Mouse (Mus musculus): ENCODE results near the gene Cd5. TPM values are rescaled to one million over a fixed set of nuclear protein-coding genes. Genes with fewer than 3 reads are reported as not detected.

The Cd5 gene
- polyA plus RNA-seq, 1 experiment: 0.04 TPM

DNA sequence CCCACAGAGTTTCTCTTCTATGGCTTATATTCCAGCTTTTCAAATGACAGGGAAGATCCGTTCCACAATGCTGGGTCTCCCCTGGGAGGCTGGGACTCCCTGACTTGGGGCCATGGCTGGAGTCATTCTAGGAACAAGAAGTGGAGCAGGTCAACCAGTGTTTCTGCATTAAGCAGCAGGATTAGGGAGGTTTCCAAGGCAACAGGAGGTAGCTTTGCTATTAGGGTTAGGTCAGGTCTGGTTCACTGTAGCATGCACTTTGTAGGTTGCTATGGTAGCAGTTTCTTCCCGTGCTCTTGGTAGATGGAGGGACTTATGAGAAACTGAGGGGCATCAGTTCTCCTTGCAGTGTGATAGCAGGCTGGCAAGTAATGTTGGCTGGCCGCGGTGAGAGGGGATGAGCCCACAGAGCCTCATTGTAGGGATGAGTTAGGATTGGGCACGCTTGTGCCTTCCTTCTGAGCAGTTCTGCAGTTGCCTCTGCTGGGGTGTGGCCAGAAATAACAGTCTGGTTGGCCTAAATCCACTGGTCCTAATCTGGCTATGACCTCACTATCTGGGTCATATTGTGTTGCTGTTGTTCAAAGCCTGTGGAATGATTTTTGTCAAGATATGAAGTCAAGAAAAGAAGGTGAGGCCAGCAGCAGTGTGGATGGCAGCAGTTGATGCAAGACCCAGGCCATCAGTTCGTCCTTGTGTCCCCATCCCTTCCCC lies 37.6 kb downstream of the Cd5 start:
- TF ChIP-seq MYOG (IDR thresholded peaks at IDR 0.05; ENCODE audit: control insufficient read depth, extremely low read depth, insufficient read length): no peak
- no peak for TF ChIP-seq USF1 (IDR thresholded peaks at IDR 0.05; ENCODE audit: low read depth)
- no peak for TF ChIP-seq MYOD1 (IDR thresholded peaks at IDR 0.05; ENCODE audit: control insufficient read depth, insufficient read length, low read depth)
- no peak for TF ChIP-seq FOSL1 (IDR thresholded peaks at IDR 0.05; ENCODE audit: insufficient read depth, low read length, poor library complexity, severe bottlenecking)
- TF ChIP-seq CTCF (IDR thresholded peaks at IDR 0.05; ENCODE audit: control insufficient read depth, insufficient read depth, insufficient read length): no peak
- TF ChIP-seq MAX (IDR thresholded peaks at IDR 0.05): no peak
- TF ChIP-seq CEBPB (IDR thresholded peaks at IDR 0.05; ENCODE audit: low read depth): no peak

DNA sequence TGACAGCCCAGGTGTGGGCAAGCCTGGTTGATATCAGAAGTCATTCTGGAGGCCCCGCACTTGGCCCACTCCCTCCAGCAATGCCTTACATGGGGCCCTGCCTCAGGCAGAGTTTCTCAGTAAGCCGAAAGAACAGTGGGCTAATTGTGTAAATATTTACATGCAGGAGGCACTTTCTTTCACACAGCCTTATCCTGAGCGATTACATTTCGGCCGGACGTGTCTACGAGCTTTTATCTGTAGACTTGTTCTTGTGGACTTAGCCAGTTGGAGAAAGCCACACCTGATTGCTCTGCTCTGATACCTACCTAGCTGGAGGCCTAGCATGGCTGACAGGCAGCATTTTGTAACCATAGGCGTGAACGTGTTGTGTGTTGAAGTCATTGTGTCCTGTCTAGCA lies 39.0 kb downstream of the Cd5 start:
- H3K27me3 ChIP-seq (ENCODE audit: control insufficient read depth, insufficient read depth, insufficient read length): no peaks in the 10 kb centered on the region
- no peaks in the 10 kb centered on the region for H3K36me3 ChIP-seq (ENCODE audit: control insufficient read depth, insufficient read depth)
- TF ChIP-seq MAX (IDR thresholded peaks at IDR 0.05): no peak
- no peak for TF ChIP-seq MYOG (IDR thresholded peaks at IDR 0.05; ENCODE audit: control insufficient read depth, extremely low read depth, insufficient read length)
- TF ChIP-seq CEBPB (IDR thresholded peaks at IDR 0.05; ENCODE audit: low read depth): no peak
- TF ChIP-seq CTCF (IDR thresholded peaks at IDR 0.05; ENCODE audit: control insufficient read depth, insufficient read depth, insufficient read length): no peak
- no peak for TF ChIP-seq MYOD1 (IDR thresholded peaks at IDR 0.05; ENCODE audit: control insufficient read depth, insufficient read length, low read depth)
- no peak for TF ChIP-seq USF1 (IDR thresholded peaks at IDR 0.05; ENCODE audit: low read depth)
- no peak for TF ChIP-seq FOSL1 (IDR thresholded peaks at IDR 0.05; ENCODE audit: insufficient read depth, low read length, poor library complexity, severe bottlenecking)
- no peak overlapping the region for H3ac ChIP-seq (ENCODE audit: control insufficient read depth, insufficient read length, low read depth)
- H3K79me3 ChIP-seq (ENCODE audit: low read depth): peaks cover 77% of the 10 kb centered on the region
- H3K79me2 ChIP-seq (ENCODE audit: control insufficient read depth, insufficient read depth): peaks cover 100% of the 10 kb centered on the region
- H3K4me3 ChIP-seq (ENCODE audit: insufficient read depth, poor library complexity, severe bottlenecking): no peak overlapping the region

More for the DNA sequence above, 37.6 kb downstream of the Cd5 start:
- peaks cover 71% of the 10 kb centered on the region for H3K79me3 ChIP-seq (ENCODE audit: low read depth)
- H3K4me3 ChIP-seq (ENCODE audit: insufficient read depth, poor library complexity, severe bottlenecking): no peak overlapping the region
- H3K36me3 ChIP-seq (ENCODE audit: control insufficient read depth, insufficient read depth): no peaks in the 10 kb centered on the region
- no peaks in the 10 kb centered on the region for H3K27me3 ChIP-seq (ENCODE audit: control insufficient read depth, insufficient read depth, insufficient read length)
- peaks cover 99% of the 10 kb centered on the region for H3K79me2 ChIP-seq (ENCODE audit: control insufficient read depth, insufficient read depth)
- H3ac ChIP-seq (ENCODE audit: control insufficient read depth, insufficient read length, low read depth): no peak overlapping the region

DNA sequence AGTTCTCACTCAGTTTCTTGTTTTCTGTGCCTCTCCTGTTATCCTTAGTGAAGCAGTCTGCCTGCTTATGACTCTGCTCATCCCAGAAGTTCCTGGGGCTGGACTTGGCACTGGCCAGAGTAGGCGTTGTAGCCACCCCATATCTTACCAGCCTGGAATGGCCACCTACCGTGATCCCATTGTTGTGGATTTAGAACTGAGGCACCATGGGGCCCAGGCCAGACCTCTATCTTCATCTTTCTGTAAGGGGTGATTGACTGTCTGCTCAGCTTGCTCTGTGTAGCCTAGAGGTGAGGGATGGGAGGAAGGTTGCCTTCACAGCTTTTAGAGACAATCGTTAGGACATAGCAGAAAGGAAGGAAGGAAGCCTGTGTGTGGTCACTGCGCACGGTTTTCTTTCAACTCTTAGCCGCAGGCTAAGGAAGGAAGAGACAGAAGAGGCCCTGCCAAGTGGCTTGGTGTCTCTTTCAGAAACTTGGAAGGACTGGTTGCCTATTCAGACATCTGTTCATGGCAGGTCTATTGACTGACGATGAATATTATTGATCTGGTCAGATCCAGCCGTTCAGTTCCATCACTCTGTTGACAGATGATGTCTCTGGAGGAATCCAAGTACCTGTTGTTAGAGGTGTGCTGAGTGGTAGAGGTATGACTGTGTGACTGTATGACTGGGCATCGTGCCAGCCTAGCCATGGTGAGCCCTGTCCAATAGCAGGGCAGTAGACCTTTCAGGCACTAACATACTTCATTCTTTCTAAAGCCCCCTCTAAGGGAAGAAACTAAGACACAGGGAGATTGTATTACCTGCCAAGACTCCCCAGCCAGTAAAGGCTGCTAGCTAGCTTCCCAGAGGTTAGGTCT lies 40.4 kb downstream of the Cd5 start:
- H3K79me2 ChIP-seq (ENCODE audit: control insufficient read depth, insufficient read depth): peaks cover 100% of the 10 kb centered on the region
- H3K27me3 ChIP-seq (ENCODE audit: control insufficient read depth, insufficient read depth, insufficient read length): no peaks in the 10 kb centered on the region
- peaks cover 9% of the 10 kb centered on the region for H3K36me3 ChIP-seq (ENCODE audit: control insufficient read depth, insufficient read depth)
- H3K79me3 ChIP-seq (ENCODE audit: low read depth): peaks cover 79% of the 10 kb centered on the region
- H3ac ChIP-seq (ENCODE audit: control insufficient read depth, insufficient read length, low read depth): no peak overlapping the region
- TF ChIP-seq CEBPB (IDR thresholded peaks at IDR 0.05; ENCODE audit: low read depth) (no peak), FOSL1 (IDR thresholded peaks at IDR 0.05; ENCODE audit: insufficient read depth, low read length, poor library complexity, severe bottlenecking) (no peak), MAX (IDR thresholded peaks at IDR 0.05) (no peak), CTCF (IDR thresholded peaks at IDR 0.05; ENCODE audit: control insufficient read depth, insufficient read depth, insufficient read length) (no peak)
- no peak overlapping the region for H3K4me3 ChIP-seq (ENCODE audit: insufficient read depth, poor library complexity, severe bottlenecking)

DNA sequence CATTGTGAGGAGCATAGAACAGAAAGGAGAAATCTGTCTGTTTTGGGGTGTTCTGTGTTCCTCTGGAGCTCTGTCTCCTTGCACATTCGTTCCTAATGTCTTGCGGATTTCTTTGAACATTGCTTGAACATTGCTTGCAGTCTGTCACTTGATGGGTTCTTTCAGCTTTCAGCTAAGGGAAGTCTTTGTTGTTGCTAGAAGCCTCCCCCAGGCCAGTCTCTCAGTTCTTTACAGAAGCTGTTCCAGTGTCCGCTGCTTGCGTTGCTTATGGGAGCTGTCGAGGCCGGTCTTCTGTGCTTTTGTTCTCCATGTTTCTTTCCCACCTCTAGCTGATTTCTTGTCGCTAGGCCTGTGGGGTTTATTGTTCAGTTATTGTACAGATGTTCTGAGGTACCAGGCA lies 43.0 kb downstream of the Cd5 start:
- Histone ChIP-seq H3K4me3 (ENCODE audit: insufficient read depth, poor library complexity, severe bottlenecking) (no peak overlapping the region), H3K79me3 (ENCODE audit: low read depth) (peaks cover 86% of the 10 kb centered on the region), H3K36me3 (ENCODE audit: control insufficient read depth, insufficient read depth) (peaks cover 20% of the 10 kb centered on the region), H3ac (ENCODE audit: control insufficient read depth, insufficient read length, low read depth) (no peak overlapping the region), H3K27me3 (ENCODE audit: control insufficient read depth, insufficient read depth, insufficient read length) (no peaks in the 10 kb centered on the region), H3K79me2 (ENCODE audit: control insufficient read depth, insufficient read depth) (peaks cover 100% of the 10 kb centered on the region)
- TF ChIP-seq FOSL1 (IDR thresholded peaks at IDR 0.05; ENCODE audit: insufficient read depth, low read length, poor library complexity, severe bottlenecking): no peak
- no peak for TF ChIP-seq CTCF (IDR thresholded peaks at IDR 0.05; ENCODE audit: control insufficient read depth, insufficient read depth, insufficient read length)
- no peak for TF ChIP-seq MAX (IDR thresholded peaks at IDR 0.05)
- TF ChIP-seq MYOG (IDR thresholded peaks at IDR 0.05; ENCODE audit: control insufficient read depth, extremely low read depth, insufficient read length): no peak
- no peak for TF ChIP-seq USF1 (IDR thresholded peaks at IDR 0.05; ENCODE audit: low read depth)
- no peak for TF ChIP-seq CEBPB (IDR thresholded peaks at IDR 0.05; ENCODE audit: low read depth)
- no peak for TF ChIP-seq MYOD1 (IDR thresholded peaks at IDR 0.05; ENCODE audit: control insufficient read depth, insufficient read length, low read depth)

DNA sequence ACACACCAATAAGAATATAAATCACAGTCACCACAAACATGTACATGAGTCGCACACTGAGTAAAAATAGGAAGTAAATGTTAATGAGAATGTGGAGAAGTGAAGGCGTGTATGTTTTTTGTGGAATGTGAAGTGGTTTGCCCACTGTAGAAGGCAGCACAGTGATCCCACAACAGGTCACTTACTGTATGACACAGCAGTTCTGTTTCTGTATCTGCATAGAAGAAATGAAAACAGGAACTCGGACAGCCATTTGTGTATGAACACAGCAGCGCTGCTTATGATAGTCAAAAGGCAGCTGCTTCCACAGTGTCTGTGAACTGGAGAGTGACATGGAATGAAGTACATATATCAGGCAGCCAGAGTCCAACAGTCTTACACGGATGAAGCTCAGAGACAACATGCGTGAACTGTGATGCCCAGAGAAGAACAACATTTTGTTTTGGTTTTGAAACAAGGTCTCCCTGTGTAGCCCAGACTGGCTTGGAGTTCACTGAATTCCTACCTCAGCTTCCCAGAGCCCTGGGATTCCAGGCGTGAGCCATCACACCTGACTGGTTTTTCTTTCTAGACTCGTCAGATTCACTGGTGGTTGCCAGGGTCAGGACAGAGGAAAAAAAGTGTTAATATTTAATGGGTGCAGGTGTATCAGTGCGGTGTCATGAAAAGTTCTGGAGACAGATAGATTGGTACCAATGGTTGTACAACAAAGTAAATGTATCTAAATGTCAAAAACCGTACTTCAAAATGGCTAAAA lies 44.7 kb downstream of the Cd5 start:
- Histone ChIP-seq H3K27me3 (ENCODE audit: control insufficient read depth, insufficient read depth, insufficient read length) (no peaks in the 10 kb centered on the region), H3K79me3 (ENCODE audit: low read depth) (peaks cover 76% of the 10 kb centered on the region), H3K4me3 (ENCODE audit: insufficient read depth, poor library complexity, severe bottlenecking) (no peak overlapping the region), H3ac (ENCODE audit: control insufficient read depth, insufficient read length, low read depth) (no peak overlapping the region), H3K79me2 (ENCODE audit: control insufficient read depth, insufficient read depth) (peaks cover 99% of the 10 kb centered on the region), H3K36me3 (ENCODE audit: control insufficient read depth, insufficient read depth) (peaks cover 20% of the 10 kb centered on the region)
- TF ChIP-seq FOSL1 (IDR thresholded peaks at IDR 0.05; ENCODE audit: insufficient read depth, low read length, poor library complexity, severe bottlenecking) (no peak), CTCF (IDR thresholded peaks at IDR 0.05; ENCODE audit: control insufficient read depth, insufficient read depth, insufficient read length) (no peak), USF1 (IDR thresholded peaks at IDR 0.05; ENCODE audit: low read depth) (no peak), MYOD1 (IDR thresholded peaks at IDR 0.05; ENCODE audit: control insufficient read depth, insufficient read length, low read depth) (no peak), MAX (IDR thresholded peaks at IDR 0.05) (no peak), CEBPB (IDR thresholded peaks at IDR 0.05; ENCODE audit: low read depth) (no peak), MYOG (IDR thresholded peaks at IDR 0.05; ENCODE audit: control insufficient read depth, extremely low read depth, insufficient read length) (no peak)

Measured in C2C12 (cell line).